Mouse (Mus musculus) MEL-GATA-1-ER (cell line): Measurements from ENCODE around the gene Socs3.

ENCODE experiments used
- DNase-seq: peaks from one replicate; pipeline ENCODE4 v3.0.0-alpha.2; 2012; ENCODE audit warnings: low read depth; ENCODE audit errors: extremely low read depth

Socs3 gene

DNA sequence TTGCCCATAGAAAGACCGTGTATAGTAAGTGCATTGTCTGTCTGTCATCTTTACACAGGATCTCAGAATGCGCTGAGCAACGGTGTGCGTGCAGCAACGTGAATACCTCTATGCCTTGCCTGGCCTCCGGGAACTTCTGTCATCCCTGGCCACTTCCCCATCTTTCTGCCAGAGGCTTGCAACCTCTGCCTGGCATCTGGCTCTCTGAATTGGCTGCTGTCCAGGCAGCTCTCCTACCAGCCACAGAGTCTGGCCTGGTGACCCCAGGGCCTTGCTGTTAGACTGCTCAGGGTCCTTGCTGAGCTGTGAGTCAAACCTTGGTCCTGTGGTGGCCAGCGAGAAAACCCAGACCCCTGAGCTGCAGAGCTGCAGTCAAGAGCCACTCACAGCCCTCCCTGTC is 11.7 kb downstream of the Socs3 start:
- DNase-seq = no peak

DNA sequence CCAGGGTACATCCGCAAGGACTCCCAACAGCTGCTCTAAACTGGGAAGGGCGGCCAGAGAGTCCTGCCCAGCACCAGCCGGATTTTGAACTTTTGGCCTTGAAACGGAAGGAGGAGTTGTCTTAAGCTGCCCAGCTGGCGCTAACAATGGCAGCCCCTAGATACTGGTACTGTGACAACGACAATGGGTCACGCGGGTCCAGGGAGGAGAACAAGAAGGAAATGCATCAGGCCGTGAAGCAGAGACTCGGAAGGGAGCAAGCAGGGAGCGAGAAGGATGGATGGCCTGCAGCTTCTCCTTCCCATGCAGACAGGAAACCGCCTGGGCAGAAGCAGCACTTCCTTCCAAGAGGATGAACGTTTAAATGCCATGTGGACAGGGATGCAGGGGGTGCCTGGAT is 14.2 kb downstream of the Socs3 start:
- DNase-seq = no peak

DNA sequence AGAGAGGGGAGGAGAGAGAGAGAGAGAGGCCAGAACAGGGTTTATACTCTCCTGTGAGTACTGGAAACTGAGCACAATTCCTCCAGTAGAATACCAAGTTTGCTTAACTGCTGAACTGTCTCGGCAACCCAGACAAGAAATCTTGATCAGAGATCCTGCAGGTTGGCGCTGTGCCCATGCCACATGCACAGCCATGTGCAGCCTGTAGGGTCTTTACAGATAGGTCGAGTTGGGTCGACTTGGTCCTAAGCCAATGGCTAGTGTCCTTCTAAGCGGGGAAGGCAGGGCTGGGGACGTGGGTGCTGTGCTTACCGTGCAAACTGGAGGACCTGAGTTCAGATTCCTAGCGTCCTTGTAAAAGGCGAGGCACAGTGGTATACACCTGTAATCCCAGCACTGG is 15.0 kb downstream of the Socs3 start:
- no peak for DNase-seq

DNA sequence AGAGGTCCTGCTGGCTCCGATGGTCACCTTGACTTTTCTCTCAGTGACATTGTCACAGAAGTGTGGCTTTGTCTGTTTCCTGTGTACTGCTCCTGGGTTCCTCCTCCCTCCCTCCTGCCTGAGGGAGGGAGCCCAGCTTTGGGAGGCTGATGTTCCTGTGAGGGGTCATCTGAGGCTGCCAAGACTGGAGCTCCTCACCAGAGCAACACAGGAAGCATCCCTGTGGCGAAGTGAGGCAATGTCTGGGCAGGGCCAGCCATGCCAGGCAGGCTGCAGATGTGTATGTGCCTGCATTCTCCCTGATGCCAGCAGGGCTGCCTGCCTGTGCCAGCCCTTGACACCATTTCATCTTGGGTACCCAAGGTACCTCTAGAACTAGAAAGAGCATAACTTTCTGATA is 15.8 kb downstream of the Socs3 start:
- DNase-seq = no peak

DNA sequence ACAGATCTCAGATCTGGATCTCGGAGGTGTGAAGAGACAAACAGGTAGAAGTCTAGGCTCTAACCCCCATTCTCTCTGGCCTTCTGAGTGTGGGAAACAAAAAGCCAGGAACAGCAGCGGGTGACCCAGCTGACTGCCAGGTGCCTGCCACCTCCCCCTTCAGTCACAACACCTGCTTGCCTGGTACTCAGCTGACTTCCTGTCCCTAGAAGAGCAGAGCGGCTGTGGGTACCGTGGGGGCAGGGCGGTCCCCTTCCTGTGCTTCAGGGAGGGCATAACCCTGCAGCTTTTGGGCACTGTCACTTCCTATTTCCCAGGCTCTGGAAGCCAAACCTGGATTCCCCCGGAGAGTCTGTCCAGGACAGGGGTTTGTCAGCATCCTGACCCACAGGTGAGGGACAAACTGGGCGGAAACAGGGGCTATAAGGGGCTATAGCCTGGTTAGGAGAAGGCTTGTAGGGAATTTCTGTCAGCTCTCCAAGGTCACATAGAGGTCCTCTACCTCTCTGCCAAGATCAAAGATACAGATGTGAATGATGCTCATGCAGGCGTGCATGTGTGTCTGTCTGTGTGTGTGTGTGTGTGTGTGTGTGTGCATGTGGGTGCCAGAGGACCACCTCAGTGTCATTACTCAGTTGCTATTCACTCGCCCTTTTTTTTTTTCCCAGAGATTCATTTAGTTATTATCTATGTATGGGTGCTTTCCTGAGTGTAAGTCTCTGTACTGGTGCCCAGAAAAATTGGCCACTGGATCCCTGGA is 17.5 kb downstream of the Socs3 start:
- DNase-seq = no peak

DNA sequence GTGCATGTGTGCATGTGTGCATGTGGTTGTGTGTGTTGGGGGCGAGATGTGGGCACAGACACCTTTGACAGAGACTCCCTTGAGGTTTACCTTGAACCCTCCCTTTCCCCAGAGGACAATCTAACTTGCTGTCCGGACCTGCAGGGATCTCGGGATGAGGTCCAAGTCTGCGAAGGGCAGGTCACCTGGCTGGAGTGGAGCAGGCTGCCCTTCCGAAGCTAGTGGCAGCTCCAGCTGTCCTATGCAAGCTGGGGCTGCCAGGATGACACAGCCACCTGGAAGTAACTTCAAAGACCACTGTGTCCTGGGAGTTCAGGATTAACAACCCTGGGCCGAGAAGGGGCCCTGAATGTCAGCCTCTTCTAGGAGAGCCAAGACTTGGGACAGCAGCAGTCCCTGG is 18.5 kb downstream of the Socs3 start:
- DNase-seq = no peak

DNA sequence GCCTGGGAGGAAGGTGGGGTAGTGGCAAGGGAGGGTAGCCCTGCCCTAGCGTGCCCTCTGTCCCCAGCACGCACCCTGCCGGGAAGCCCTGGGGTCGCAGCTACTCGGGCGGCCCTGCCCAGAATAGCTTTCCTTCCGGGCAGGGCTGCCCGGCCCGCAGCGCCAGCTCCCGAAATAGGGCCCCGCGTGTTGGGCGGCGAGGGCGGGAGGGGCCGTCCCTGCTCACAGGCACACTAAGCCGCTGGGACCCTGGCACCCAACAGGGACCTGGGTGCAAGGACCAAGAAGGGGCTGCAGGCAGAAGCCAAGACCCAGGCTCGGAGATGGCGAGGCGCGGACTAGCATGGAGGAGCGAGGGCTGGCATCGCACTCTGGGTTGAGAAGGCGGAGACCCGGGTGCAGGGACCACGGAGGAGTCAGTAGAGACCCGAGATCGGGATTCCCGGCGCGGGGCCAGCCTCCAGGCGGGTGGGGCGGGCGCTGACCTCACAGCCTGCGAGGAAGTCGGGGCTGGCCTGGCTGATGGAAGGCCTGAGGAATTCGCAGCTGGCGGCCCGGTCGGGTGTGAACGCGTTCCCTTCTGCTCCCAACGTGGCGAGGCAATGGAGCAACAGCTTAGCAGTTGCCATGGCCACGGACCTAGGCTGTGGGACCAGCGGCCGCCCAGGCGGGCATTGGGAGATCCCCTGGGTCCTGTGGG is 20.3 kb downstream of the Socs3 start:
- no peak for DNase-seq

DNA sequence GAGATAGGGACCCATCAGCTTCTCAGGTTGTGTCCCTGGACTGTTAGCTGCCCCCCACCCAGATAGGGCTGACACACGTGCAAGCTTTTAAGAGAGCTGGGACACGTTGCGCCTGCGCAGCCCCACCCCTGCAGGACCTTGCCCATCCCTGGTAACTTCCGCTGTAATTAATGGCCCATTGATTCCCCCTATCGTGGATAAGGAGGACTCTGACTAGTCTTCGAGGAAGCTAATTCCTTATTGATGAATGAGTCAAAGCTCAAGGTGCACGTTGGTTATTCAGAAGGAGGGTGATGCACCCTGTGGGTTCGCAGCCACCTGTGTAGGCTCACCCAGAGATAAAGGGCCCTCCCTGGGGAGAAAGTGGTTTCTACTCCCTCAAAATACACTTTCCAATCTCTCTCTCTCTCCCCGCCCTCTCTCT is 22.8 kb downstream of the Socs3 start:
- DNase-seq = no peak

DNA sequence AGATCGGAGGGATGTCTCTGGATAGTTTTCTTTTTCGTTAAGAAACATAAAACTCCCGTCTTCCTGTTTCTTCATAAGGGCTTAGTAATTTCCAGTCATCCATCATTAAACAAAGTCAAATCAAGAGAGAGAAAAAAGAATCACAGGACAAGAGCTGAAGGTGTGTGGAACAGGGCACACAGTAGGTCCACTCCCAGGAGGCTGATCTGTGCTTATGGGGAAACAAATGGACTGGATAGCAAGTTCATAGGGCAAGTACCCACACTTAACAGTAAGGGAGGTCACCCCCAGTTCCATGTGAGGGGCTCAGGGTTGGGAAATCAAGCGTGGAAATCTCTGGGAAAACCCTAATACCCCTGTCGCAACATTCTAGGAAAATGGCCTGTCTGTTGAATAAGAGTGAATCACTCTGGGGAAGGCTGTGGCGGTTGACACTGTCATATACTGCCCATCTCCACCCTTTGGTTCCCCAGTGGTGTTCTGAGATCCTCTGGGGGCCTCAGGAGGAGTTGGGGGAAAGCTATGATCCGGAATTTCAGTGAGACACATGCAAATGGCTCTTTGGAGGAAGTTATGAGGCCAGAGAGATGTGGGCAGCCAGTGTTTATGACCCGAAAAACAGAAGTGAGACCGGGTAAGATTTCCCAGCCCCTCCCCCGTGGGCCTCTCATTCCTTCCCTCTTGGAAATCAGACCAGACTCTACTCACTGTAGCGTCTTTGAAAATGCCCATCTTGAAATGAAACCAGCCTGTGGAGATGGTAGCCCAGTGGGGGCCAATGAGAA is 23.5 kb downstream of the Socs3 start:
- no peak for DNase-seq

DNA sequence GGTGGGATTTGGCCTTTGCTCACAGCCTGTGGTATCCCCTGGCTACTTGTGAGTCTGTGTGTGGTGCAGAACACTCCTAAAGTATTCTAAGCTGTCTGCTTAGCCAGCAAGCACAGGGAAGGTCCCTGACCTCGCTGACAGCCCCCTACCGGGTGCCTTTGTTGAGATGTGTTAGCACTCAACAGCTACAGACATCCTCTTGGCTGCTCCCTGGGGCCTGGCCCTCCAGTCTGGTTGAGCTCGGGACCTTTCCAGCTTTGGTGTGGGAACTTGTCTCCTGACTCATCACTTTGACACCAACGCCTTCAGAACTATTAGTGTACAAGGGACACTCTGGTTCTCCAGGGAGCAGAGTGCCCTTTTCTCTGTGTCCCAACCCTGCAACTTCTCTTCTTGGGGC is 28.0 kb downstream of the Socs3 start:
- no peak for DNase-seq

DNA sequence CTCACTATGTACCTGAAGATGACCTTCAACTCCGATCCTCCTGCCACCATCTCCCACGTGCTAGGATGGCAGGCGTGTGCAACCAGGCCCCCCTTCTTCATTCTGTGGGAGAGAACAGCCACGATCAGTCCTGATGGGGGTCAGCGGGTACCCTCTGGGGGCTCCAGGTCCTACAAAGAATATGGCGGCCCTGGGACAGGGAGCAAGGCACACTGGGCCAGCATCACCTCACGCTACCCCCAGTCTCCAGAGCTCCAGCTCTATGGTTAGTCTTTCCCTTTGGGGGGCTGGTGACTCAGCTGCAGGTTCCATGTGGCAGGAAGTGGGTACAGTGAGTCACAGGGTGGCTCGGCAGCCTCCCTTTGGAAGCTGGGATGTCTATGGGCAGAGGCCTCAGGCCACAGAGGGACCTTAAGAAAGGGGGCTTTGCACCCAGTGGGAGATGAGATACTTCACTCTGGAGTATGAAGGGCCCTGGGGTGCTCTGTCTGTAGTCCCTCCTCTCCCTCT is 28.5 kb downstream of the Socs3 start:
- DNase-seq = no peak

DNA sequence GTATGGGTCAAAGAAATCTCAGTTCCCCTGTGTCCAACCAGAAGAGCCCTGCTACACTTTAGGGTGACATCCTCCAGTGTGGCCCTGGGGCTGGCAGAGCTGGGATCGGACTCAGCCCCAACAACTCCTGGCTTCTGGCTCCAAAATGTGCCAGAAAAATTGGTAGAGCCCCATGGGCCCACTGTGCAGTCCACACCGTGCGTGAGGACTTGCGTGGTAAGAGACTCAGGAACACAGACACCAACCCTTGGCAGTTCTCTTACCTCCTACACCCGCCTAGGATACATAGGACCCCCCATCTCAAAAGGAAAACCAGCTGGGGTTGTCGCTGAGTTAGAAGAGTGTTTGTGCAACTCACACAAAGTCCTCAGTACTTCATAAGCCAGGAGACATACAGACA is 29.0 kb downstream of the Socs3 start:
- DNase-seq = no peak

DNA sequence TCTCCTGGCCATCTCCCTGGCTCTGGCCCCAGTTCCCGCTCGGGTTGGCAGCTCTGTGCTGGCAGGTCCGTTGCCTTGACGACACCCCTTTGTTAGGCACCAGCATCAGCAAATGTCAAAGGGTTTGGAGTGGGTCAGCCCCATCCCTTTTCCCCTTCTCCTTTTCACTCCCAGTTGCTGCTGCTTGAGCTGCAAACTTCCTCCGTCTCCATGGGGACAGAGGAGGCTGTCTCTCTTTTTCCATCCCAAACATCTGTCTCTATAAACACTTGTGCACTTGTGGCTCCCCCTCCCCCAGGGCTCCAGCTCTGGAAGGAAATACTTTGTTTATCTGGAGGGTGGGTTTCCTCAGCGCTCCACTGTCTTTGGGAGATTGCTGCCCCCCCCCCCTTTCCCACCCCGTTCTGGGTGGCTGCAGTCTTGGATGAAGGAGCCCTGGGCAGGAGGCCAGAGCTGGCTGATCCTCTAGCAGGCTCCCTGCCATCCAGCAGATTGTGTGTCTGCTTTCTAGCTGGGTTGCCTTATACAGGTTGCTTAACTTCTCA is 30.0 kb downstream of the Socs3 start:
- no peak for DNase-seq

DNA sequence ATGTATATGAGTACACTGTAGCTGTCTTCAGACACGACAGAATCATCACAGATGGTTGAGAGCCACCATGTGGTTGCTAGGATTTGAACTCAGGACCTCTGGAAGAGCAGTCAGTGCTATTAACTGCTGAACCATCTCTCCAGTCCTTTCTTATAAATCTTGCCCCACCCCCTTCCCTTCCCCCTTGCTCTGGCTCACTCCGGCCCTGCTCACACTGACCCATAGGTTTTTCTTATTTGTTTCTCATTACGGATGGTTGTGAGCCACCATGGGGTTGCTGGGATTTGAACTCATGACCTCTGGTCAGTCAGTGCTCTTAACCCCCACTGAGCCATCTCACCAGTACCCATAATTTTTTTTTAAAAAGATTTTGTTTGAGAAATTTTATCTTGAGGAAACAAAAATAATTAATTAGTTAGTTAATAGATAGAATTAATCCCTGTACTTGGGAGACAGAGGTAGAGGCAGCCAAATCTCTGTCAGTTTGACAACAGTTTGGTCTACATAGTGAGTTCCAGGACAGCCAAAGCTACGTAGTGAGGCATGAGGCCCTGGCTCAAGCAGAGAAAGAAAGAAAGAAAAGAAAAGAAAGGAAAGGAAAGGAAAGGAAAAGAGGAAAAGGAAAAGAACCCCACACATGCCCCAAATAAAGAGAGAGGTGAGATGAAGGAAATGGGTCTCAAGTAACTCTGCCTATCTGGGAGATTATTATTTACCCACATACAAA is 30.7 kb downstream of the Socs3 start:
- no peak for DNase-seq

DNA sequence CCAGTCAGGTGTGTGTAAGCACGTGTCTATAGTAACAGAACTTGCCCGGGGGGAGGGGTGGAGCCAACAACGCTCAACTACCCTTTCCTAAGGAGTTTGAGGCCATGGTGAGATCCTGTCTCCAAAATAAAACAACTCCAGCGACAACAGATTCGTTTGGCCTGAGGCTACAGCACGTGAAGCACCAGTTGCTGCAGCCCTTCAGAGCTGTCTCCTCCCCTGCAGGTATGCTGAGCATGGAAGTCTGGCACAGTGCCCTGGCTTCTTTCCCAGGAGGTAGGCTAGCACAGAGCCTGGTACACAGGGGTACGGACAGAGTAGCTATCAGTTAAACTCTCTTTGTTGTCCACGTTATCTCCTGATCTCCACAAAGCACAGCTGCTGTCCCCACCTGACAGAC is 33.6 kb downstream of the Socs3 start:
- DNase-seq = no peak

DNA sequence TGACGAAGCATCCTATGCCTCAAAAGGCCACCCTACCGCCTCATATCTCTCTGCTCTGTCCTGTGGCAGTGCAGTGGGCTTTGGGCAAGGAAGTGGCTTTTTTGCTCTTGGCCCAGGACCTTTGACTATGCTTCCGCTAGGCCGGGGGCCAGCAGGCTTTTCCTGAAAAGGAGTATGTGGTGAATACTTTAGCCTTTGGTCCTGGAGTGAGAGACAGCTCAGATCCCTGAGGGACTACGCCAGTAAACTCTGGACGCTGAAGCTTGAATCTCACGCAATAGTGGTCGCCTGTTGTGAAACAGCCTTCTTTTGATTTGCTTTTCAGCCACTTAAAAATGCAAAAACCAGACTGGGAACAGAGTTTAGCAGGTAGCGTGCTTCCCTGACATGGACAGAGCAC is 34.2 kb downstream of the Socs3 start:
- DNase-seq = no peak

DNA sequence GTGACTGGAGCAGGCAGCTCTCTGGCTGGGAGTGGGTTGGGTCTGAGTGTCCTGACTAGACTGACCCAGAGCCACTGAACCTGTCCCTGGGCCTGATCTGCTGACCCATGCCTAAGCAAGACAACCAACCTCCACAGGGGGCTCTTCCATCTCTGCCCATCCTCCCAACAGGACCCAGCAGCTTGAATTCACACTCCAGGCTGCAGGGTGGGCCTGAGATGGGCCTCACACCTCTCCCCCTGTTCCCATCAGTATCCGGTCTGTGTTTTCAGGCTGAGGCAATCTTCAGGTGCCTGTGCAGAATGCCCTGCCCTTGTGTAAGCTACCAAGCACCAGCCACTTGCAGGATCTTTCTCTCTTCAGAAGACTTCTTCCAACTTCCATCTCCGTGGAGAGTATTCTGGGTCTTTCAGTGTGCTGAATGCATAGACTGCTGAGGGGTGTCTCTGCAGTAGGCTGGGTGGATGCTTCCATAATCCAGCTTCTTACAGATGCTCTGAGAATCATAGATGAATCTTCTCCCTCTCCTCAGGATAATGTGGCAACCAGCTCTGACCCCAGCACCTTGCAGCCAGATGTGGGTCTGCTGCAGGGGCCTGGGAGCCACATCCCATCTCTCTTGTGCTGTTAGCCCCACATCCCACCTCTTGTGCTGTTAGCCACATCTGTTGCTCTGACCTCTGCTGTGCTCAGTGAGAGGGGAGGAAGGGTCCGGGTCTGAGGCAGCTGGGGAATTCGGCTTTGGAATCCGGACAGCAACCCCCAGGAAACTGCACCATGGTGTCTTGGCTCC is 35.1 kb downstream of the Socs3 start:
- DNase-seq = no peak

DNA sequence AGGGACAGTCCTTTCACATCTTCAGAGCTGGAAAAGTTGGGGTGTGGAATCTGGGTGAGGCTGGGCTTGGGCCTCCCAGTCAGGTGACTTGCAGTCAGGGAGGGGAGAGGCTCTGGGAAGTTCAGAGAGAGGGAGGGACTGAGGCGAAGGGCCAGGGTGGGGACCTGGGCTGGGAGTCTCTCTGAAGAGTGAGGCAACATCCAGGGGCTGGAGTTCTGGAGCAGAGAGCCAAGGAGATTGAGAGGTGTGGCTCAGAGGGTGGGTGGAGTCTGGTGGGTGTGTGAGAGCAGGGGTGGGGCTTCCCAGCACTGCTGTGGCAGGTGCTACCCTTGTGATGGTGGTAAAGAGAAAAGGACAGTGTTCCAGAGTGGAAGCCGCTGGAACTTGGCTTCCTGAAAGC is 35.7 kb downstream of the Socs3 start:
- DNase-seq = no peak

DNA sequence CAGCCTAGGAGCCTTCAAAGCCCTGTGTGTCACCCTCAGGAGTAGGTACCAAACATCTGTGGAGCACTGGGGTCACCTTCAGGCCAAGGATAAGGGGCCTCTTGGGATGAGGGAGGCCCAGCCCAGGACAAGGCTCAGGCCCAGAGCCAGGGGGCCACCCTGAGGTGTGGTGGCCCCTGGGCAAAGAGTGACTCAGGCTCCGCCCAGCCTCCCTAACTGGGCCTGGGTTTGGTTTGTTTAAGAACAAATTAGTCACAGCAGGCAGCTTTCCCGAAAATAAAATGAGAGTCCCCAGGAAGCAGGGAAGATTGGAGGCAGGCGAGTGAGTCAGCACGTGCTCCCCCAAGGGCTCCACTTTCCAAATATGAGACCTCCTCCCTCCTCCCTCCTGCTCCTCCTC is 37.7 kb downstream of the Socs3 start:
- no peak for DNase-seq

DNA sequence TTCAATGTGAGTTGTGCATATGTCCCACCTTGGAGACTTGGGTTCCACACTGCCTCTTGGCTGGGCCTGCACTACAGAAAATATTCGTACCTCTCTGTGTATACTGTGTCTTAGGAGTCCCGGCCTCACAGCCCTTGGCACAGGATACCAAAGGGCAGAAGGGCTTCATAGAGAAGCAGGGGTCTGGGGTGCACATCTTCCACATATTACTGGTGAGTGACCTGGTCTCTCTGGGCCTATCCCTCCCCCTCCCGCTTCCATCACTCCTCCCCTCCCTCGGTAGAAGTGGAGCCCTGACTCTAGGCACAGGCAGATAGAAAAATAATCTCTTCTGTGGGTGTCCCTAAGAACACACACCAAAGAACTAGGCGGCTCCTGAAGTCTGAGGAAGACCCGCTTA is 38.3 kb downstream of the Socs3 start:
- no peak for DNase-seq
